Mouse (Mus musculus) MEL (cell line): Measurements from ENCODE around the gene Gadd45a.

Experiments
- CTCF ChIP-seq, 3 experiments: IDR thresholded peaks in 2 of 3; conservative IDR thresholded peaks in 1 of 3; 2 replicates each; pipeline ENCODE4 v1.5.1; 2011 to 2012; ENCODE audit warnings: low read length in 3 of 3, low read depth in 2 of 3, mild to moderate bottlenecking in 2 of 3, improper control_type of control experiment in 1 of 3, inconsistent platforms in 1 of 3, mixed read lengths in 1 of 3, moderate library complexity in 1 of 3; ENCODE audit not compliant: control insufficient read depth in 1 of 3, insufficient read depth in 1 of 3, poor library complexity in 1 of 3, severe bottlenecking in 1 of 3
- EP300 ChIP-seq, 2 experiments: IDR thresholded peaks; 2 replicates each; pipeline ENCODE4 v1.6.1; 2011; ENCODE audit warnings: improper control_type of control experiment in 2 of 2, low read length in 2 of 2, low read depth in 1 of 2, mild to moderate bottlenecking in 1 of 2
- GATA1 ChIP-seq: IDR thresholded peaks from 2 replicates; pipeline ENCODE4 v1.6.1; 2011; ENCODE audit warnings: low read depth, low read length, improper control_type of control experiment

- TF ChIP-seq GATA1 (no peak), CTCF (IDR thresholded peaks at IDR 0.05 in 2 of 3, conservative IDR thresholded peaks at IDR 0.05 in 1 of 3; ENCODE audit: control insufficient read depth in 1 of 3, insufficient read depth in 1 of 3, low read depth in 2 of 3, low read length in 3 of 3, poor library complexity in 1 of 3, severe bottlenecking in 1 of 3) (no peak), EP300 (IDR thresholded peaks at IDR 0.05; ENCODE audit: low read depth in 1 of 2, low read length in 2 of 2) (no peak)
These were observed 6.8 kb downstream of the Gadd45a start for GRCm38 (mm10) chr6:67030416-67030815.
